Mouse (Mus musculus) liver, embryonic 14.5 days (tissue): ENCODE results near the gene Numb.

Experiments used
- CTCF ChIP-seq: IDR thresholded peaks from 2 replicates; pipeline ENCODE4 v1.5.1; 2016; ENCODE audit warnings: antibody characterized with exemption, low read depth, control low read depth
- EP300 ChIP-seq: IDR thresholded peaks from 2 replicates; pipeline ENCODE4 v1.6.1; 2016; ENCODE audit warnings: antibody characterized with exemption, low read depth

DNA sequence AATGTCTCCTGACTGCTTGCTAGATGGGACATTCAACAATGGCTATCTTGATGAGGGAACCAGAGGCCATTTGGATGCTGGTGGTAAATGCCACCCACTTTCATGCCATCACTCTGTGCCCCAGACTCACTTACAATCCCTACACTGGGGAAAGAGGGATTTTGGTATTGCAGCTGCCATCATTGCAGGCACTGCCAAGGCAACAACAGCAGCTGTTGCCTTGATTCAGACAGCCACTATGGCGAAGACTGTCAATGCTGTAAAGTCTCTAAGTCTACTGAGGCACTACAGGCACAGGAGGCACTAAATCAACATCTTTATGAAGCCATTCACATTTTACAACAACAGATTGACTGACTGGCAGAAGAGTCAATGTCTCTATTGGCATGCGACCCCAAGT is 30.5 kb downstream of the Numb start:
- TF ChIP-seq CTCF = no peak
- TF ChIP-seq EP300 = no peak
